Mouse (Mus musculus): ENCODE results near the gene Gdf1.

Gene Gdf1

DNA sequence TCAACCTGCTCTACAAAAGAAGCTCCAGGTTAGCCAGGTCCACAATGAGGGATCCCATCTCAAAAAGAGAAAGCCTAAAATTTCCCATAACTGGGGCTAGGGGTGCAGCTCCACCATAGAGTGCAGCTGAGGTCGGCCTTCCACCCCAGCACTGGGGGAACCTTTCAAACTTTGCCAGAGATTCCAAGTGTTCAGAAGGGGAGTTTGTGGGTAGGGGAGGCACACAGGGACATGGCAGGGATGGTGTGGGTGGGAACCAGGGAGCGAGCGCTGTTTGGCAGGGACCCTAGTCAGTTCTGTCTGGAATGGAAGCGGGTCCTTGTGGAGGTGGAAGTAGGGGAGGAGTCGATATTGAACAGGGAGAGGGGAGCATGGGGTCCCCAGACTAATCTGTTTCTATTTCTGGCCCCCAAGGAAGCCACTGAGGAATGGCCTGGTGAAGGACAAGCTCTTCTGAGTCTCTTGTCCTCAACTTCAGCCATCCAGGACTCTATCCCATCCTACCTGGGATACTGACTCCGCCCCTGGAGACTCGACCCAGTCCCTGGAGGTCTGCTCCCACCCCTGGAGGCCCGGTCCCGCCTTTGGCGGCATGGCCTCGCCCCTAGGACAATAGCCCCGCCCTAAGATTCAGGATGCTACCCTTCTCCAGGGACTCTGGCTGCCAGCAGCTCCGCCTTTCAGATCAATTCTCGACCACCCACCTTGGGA is at the start of gene Gdf1:
TSS of gene Gdf1 (plus strand) at position 694 of the 711 bp plus-strand sequence.
- no peak for DNase-seq

DNA sequence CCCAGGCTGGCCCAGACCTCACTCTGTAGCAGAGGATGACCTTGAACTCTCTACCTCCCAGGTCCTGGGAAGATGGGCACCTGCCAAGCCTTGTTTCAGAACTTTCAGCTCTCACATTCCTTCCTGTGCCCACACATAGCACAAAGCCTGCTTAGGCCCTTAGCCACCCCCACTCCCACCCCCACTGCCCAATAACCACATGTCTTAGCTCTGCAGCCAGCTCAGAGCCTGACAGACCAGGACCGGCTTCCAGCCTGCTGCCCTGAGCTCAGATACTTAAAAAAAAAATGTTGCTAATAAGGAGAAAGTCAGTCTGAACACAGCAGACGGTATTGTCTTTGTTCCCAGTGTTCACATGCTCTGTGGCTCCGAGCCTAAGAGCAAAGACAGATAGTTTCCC is 48.6 kb upstream of the Gdf1 start:
- no peak for DNase-seq

DNA sequence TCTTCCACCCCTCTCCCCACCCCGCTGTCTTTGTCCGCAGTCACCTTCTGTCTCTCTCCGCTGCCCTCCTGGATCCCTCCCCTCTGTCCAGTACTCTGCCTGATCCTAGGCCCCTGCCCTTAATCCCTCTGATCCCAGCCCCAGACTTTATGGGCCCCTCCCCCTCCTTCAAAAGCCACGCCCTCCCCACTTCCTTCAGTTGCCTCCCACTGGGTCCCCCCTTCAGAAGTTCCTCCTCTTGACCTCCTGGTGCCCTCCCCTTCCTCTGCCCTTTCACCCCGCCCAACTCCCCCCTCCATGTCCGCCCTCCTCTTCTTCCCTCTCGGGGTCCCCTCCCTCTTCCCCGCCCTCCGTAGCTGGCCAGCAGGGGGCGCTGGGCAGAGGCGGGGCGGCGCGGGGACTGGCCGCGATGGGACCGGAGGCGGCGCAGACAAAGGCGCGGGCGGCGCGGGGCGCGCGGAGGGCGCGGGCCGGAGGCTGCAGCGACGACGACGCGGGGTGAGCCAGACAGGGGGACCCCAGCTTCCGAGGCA is 46.9 kb upstream of the Gdf1 start, which contains the start of gene Homer3:
TSS of gene Homer3 (plus strand) at position 225 of the 533 bp plus-strand sequence.
- peak; percentile 96 for DNase-seq

DNA sequence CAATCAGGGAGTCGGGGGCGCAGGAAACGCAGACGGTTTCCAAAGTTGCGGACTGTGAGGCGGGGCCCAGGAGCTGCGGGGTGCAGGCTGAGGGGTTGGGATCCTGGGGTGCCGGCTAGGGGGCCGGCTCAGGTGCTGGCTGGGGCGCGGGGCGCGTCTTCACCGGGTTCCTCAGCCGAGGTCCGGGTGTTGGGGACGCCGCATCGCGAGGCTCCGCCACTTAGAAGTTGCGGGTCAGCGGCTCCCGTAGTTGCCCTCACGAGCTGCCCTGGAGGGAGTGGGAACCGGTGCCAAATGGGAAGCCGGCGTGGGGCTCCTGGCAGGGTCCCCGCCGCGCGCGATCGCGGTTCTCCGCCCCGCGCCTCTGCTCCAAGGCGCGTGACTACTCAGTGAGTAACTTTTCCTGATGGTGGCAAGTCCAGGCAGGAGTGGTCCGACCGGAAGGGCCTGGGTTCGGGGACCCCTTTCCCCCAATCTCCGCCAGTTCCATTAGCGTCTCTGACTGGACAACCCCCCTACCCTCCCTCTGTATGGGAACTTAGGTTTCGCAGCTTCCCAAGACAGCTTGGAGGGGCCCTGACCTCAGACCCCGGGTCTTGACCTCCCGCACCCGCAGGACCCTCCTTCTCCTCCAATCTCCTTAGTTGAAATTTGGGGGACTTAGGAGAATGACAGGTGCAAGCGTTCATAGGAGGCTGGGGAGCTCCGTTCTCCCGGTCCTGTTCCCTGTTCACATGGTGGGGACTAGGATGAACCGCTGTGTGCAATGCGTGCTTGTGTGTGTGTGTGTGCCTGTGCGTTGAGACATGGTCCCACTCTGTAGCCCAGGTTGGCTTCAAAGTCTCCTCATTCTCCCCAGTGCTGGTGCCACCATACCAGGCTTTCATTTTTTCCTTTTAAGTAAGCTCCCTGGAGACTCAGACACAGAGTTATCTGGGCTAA is 46.2 kb upstream of the Gdf1 start:
- DNase-seq: no peak

DNA sequence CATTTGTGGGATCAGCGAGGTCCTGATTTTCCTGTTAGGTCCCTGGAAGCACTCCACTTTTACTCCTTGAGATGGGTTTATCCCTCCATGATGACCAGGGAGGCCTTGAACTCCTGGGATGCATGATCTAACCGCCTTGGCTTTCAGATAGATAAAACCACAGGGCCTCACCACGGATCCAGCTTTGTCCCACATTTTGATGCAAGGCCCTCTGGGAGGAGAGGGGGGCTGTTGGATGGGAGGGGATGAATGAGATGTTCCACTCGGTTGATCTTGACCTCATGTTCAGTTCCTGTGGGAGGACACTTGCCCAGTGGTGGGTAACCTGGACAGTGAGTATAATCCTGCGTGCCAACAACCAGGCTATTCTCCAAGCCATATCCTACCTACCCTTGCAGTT is 45.2 kb upstream of the Gdf1 start:
- no peak for DNase-seq

- no peak for DNase-seq
Measured at GRCm38 (mm10) chr8:70285304-70285703, 44.3 kb upstream of the Gdf1 start.

DNA sequence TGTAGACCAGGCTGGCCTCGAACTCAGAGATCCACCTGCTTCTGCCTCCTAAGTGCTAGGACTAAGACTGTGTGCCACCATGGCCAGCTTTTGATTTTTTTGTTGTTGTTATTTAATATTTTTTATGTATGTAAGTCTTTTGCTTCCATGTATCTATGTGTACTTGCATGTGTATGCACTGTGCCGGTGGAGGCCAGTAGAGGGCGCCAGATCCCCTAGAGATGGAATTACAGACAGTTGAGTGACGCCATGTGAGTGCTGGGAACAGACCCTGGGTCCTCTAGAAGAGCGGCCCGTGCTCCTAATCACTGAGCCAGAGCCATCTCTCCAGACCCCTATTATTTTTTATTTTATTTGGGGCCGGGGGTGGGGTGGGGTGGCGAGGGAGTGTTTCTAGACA is 42.9 kb upstream of the Gdf1 start:
- peak; percentile 36 for DNase-seq

- no peak for DNase-seq
Measured at GRCm38 (mm10) chr8:70293988-70294405, 35.6 kb upstream of the Gdf1 start.

DNA sequence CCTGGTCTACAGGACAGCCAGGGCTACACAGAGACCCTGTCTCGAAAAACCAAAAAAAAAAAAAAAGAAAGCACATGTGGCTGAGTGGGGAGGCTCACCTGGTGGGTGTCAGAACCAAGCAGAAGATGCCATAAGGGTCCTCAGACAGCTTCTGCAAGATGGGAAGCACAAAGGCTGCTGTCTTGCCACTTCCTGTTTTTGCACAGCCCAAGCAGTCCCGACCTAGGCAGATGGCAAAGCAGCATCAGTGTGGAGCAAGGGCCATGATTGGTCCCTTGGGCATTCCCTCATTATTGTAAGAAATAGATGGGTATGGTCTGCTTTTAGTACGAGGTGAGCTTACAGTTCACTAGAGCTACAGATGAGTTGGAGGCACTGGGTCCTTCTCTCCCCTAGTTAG is 28.7 kb upstream of the Gdf1 start:
- DNase-seq: no peak

DNA sequence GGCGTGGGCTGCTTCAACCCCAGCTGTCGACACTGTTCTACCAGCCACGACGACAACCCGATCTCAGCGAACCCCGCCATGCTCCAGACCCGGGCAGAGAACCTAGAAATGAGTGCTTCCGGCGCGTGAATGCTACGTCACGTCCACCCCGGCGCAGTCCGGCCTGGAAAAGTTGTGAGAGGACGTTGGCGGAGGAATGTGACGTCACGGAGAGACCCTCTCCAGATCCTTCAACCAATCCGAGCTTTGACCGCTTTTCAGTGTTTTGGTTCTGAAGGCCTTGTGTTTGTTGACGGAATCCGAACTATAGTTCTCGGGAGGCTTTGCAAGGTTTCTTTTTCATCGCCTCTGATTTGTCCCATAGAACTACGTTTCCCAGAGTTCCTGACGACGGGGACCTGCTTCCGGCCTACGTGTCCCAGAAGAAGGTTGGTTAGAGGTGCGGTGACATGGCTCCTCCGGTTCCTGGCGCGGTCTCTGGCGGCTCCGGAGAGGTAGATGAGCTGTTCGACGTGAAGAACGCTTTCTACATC is 27.2 kb upstream of the Gdf1 start, which contains the start of the genes Ddx49 and Cope:
TSS of gene Ddx49 (minus strand) at position 132 of the 533 bp plus-strand sequence.
TSS of gene Cope (plus strand) at position 161 of the 533 bp plus-strand sequence.
- DNase-seq: peak; percentile 93

- no peak for DNase-seq
Measured at GRCm38 (mm10) chr8:70302901-70303300, 26.7 kb upstream of the Gdf1 start.

GRCm38 (mm10) chr8:70309311-70309710 is 20.3 kb upstream of the Gdf1 start:
- DNase-seq: no peak

DNA sequence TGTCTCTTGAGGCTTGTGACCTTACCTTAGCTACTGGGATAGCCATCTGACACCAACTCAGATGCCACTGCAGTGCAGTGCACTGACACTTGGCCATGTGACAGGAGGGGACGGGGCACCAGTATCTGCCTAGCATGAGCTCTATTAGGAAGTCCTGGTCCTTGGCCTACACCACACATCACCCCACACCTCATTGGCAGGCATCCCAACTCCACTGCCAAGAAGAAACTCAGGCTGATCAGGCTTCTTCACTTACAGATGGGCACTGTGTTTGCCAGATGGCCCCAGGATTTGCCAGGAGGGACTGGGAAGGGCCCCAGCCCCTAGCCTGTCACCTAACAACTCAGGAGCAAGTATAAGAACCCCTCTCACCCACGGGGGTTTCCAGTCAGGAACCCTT is 16.2 kb upstream of the Gdf1 start:
- DNase-seq: no peak

DNA sequence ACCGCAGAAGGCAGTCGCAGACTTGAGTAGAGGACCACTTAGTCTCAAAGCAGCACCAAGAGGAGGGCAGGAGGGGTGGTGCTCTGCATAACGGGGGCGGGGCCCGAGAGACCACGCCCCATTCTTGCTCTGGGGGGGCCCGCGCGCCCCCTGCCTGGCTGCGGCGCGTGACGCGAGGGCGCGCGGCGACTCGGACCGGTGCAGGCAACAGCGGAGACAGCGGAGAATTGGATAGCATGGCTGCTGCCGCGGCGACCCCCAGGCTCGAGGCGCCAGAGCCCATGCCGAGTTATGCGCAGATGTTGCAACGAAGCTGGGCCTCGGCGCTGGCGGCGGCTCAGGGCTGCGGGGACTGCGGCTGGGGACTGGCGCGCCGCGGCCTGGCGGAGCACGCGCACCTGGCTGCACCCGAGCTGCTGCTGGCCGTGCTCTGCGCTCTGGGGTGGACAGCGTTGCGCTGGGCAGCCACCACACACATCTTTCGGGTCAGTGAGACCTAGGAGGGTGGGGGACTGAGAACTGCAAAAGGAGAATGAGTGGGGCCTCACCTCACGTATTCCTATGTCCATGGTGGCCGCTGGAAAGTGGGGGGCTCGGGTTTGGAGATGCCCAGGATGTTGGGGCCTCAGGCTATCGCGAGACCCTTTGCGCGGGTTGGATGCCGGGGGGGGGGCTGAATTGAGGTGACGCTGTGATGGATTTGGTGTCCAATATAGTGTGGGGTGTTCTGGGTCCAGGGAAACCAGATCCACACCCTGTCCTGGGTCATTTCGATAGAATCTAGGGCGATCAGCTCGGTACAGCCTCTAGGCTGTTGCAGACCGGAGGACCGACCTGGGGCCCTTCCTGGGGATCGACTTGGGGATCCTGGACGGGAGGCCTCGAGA is 13.8 kb upstream of the Gdf1 start, which contains the start of gene Cers1:
TSS of gene Cers1 (plus strand) at position 152 of the 887 bp plus-strand sequence.
- peak; percentile 72 for DNase-seq

DNA sequence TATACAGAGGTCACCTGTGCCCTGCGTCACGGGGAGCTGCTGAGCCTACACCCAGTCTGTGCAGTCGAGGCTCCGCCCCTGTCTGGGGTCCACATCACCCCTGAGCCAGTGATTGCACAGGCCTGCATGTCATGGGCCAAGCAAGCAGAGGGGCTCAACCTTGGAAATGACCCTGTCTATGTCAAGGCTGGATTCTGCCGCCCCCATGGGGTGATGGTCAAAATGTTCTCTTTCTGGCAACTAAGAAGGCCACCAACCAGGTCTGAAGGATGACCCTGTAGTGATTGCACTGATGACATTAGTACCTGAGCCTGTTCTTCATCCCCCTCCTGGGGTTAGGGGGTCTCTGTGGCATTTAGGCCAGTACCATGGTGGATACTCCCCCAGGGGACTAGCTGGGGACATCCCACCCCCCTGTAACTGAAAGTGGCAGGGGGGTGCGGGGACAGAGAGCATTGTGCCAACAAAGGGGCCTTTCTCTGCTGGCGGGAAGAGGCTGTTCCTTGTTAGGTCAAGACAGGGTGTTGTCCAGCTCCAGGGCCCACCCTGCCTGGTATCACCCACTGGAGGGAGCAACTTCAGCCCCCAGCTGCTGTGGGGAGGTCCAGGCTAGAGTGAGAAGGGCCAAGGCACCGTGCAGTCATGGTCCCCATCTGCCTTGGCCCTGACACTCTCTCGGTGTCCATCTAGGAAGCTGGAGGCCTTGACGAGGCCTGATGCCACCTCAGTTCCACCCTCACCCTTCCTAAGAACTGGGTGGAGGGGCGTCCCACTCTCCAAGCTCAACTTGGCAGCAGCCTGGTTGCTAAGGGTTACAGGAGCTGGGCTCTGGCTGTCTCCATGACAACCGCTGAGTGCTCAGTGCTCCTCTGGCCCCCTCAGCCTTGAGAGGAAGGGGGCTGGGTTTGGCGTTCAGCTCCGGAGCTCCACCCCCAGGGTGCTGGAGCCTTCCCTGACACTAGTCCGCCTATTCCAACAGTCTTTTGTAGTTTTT is 12.8 kb upstream of the Gdf1 start:
- no peak for DNase-seq

DNA sequence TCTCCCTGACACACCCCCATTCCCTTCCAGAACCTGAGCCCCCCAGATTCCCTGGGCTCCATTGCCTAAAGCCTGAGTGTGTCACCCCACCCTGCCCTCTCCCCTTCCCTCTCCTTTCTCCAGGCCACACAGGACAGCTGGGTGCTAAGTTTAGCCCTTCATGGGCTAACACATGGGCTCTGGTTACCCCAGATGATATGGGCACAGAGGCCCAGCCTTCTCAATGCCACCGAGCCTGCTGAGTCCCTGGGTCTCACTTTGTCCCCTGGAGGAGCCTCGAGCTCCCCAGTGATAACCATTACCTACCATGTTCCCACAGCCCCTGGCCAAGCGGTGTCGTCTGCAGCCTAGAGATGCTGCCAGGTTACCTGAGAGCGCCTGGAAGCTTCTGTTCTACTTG is 11.7 kb upstream of the Gdf1 start:
- DNase-seq: no peak

GRCm38 (mm10) chr8:70323716-70324115 is 5.9 kb upstream of the Gdf1 start:
- DNase-seq: no peak

DNA sequence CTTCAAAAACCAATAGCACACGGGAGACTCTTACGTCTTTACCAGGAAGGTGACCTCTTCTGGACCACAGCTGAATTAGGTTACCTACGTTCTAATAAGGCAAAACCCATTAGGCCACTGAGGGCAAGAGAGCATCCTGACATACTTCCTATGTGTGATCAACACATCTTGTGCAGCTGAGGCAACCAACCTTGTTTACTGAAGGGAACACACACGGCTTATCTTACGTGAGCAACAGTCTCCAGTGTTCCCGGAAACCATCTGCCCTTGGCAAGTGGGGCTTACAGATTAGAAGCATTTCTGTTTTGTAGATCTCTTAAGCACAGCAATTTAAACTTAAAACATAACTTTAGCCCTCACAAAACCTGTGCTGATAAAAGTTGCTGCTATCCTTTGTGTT is 2.1 kb upstream of the Gdf1 start:
- no peak for DNase-seq

DNA sequence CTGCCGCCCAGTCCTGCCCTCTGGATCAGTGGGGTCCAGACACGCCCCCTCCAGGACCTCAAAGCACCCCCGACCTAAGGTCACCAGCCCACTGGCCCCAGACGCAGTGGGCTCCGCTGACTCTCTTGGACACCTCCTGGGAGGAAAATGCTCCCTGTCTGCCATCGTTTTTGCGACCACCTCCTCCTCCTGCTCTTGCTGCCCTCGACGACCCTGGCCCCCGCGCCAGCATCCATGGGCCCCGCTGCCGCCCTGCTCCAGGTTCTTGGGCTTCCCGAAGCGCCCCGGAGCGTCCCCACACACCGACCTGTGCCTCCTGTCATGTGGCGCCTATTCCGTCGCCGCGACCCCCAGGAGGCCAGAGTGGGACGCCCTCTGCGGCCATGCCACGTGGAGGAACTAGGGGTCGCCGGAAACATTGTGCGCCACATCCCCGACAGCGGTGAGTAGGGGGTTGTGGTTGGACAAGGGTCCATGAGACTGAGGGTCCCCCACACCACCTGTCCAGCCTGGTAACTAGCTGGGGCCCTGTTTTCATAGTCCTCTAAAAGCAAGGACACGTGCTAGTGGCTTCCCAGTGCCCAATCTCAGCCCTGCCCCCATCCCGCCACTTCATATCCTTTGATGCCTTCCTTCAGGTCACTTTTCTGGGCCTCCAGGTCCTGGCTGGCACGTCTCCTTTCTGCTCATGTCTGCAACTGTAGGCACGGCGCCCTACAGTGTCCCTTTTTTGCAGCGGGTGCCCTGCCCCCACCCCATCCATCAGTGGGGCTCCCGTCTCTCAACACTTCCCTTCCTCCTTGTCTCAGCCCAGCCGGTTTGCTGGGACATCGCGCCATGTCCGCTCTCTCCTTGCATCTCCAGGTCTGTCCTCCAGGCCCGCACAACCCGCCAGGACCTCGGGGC is 471 bp downstream of the Gdf1 start:
- DNase-seq: no peak

Data from thymus, postnatal 14 days (tissue).